Mouse (Mus musculus) olfactory bulb, adult 2 months (tissue): ENCODE measurements around the gene Sdk2. TPM values are rescaled to one million over a fixed set of nuclear protein-coding genes. Genes with fewer than 3 reads are reported as not detected.

Experiments
- H3K27ac ChIP-seq: fragments of 200-500 bp; 2 replicates; pipeline ENCODE4 v1.5.1; 2012; ENCODE audit warnings: low read depth, low read length; ENCODE audit not compliant: insufficient read depth
- H3K4me1 ChIP-seq: fragments of 200-500 bp; 2 replicates; pipeline ENCODE4 v1.6.1; 2012; ENCODE audit warnings: low read length; ENCODE audit not compliant: control insufficient read depth, insufficient read depth
- H3K4me3 ChIP-seq: fragments of 200-500 bp; 2 replicates; pipeline ENCODE4 v1.5.1; 2012; ENCODE audit warnings: mild to moderate bottlenecking, low read depth, low read length, moderate library complexity; ENCODE audit not compliant: insufficient read depth
- CTCF ChIP-seq: fragments of 200-500 bp; IDR thresholded peaks from 2 replicates; pipeline ENCODE4 v1.5.1; 2012; ENCODE audit warnings: low read depth, mild to moderate bottlenecking, low read length, moderate library complexity; ENCODE audit not compliant: insufficient read depth
- POLR2A ChIP-seq: fragments of 200-500 bp; IDR thresholded peaks from 2 replicates; pipeline ENCODE4 v1.6.1; 2012; ENCODE audit warnings: mild to moderate bottlenecking, low read depth, low read length, moderate library complexity; ENCODE audit not compliant: insufficient read depth
- WGBS: fragments of 180-500 bp; shearing (Covaris S2); methylation state at CpG from one replicate; pipeline ENCODE4 v1.1.7; 2018; 5-methylcytosine and 5-hydroxymethylcytosine counted together
- polyA plus RNA-seq: library from polyadenylated mRNA; stranded (reverse); fragments of >200 nt; gene quantifications from 2 replicates; pipeline ENCODE4 v1.2.4, GENCODE M21; 2012; ENCODE audit warnings: low replicate concordance; ENCODE audit not compliant: missing spikeins, insufficient read depth, insufficient read length

Sdk2 gene
- polyA plus RNA-seq, 1 experiment = not detected

DNA sequence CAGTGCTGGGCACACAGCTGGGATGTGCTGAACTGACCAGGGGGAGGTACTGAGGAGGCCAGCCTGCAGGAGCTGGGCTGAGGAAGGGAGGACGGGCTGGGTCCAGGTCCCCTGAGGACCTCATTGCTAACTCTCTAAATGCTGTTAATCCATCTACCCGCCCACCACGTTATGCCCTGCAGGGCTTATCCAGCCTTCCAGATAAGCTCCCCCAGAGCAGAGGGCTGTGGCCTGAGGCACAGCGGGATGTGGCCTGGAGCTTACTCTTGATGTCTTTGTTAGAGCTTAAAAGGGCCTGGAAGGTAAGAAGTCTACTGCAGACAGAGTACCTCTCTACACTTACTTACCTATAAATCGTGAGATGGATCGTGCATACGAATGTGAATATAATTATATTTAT, 168.2 kb downstream of the Sdk2 start:
- WGBS = 83% methylated on average over 7 of the region's 7 CpGs
- TF ChIP-seq CTCF = no peak
- TF ChIP-seq POLR2A = no peak
- Histone ChIP-seq H3K4me1 (peaks cover 9% of the 10 kb centered on the region; the same call in 1 of the 2 replicates), H3K27ac (no peak overlapping the region), H3K4me3 (no peak overlapping the region)

DNA sequence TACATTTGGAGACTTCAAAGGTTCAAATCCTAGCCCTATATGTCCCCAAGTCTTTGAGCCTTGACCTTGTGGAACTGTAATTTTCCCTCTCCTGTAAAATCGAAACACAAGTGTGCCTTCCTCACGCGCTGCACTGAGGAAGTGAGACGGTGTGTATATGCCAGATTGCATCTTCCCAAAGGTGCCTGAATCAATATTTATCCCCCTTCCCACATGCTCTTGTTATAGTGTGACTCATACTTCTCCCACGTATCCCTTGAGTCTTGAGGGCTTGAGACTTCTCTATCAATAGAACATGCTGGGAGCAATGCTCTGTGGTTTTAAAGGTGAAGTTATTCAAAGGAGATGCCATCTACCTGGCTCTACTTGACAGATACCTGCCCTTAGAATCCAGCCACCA, 170.8 kb downstream of the Sdk2 start:
- TF ChIP-seq CTCF = no peak
- TF ChIP-seq POLR2A = no peak
- WGBS = 48% methylated on average over 5 of the region's 5 CpGs
- Histone ChIP-seq H3K27ac (no peak overlapping the region), H3K4me1 (peaks cover 19% of the 10 kb centered on the region), H3K4me3 (no peak overlapping the region)

DNA sequence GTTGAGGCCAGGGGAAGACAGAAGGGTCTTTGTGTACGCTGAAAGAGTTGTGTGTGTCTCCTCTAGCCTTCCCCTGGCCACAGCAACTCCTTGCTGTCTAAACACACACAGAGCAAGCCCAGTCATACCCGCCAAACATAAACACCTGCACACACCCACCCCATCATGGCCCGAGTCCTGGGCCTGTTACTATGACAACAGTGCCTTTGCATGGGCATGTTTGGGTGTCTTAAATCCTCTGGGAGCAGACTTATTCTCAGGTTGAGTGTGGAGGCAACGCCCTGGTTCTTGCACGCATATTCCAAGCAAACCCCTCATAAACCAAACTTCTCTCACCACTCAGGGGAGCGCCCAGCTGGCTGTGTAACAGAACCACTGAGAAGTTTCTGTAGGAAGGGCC, 173.9 kb downstream of the Sdk2 start:
- TF ChIP-seq CTCF (no peak), POLR2A (no peak)
- Histone ChIP-seq H3K27ac (no peak overlapping the region), H3K4me1 (peaks cover 19% of the 10 kb centered on the region), H3K4me3 (no peak overlapping the region)
- WGBS = 59% methylated on average over 6 of the region's 6 CpGs

DNA sequence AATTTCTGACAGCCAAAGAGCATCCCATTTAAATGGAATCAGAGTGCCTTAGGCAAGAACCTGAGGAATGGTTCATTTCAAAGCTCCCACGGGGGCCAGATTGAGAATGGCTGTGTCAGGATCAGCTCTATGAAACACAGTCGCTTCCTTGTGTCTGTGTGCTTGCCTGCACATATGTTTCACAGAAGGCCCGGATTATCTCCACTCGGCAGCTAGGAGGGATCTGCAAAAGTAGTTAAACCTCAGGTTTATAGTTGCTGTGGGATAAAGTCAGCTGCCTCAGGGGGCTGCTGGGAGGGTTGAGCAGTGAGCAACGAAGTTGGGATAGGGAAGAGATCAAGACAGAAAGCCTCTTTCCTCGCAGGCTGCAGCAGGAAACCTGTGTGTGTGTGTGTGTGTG, 174.8 kb downstream of the Sdk2 start:
- no peak overlapping the region for H3K4me3 ChIP-seq
- whole genome bisulfite sequencing = 84% methylated on average over 6 of the region's 6 CpGs
- TF ChIP-seq POLR2A (no peak), CTCF (no peak)
- no peak overlapping the region for H3K27ac ChIP-seq
- peaks cover 19% of the 10 kb centered on the region for H3K4me1 ChIP-seq

DNA sequence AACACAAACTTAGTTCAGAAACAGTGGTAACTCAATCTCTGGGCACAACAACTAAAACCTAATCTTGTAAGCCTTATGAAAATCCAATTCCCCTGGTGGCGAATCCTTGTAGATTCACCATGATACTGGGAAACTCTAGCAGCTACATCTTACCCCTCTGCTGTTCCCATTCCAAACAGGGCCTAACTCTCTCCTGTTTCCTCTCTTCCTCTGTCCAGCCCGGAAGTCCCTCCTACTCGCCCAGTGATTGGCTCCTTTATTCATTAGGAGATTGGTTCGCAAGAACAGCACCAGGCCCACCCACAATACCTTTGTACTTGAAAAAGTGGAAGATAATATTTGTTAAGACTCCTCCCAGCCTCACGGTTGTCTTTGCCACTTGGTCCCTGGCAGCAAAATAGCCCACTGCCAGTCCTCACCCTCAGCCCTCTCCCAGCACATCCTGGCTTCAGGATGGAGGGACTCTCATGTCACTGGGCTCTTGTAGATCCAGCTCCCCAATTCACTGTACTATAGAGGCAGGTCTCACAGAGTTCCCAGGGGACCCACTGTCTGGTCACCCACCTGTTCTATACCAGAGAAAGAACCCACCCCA, 178.6 kb downstream of the Sdk2 start:
- WGBS = 88% methylated on average over 5 of the region's 5 CpGs
- no peak overlapping the region for H3K27ac ChIP-seq
- TF ChIP-seq POLR2A (no peak), CTCF (no peak)
- H3K4me3 ChIP-seq = no peak overlapping the region
- peaks cover 11% of the 10 kb centered on the region for H3K4me1 ChIP-seq

DNA sequence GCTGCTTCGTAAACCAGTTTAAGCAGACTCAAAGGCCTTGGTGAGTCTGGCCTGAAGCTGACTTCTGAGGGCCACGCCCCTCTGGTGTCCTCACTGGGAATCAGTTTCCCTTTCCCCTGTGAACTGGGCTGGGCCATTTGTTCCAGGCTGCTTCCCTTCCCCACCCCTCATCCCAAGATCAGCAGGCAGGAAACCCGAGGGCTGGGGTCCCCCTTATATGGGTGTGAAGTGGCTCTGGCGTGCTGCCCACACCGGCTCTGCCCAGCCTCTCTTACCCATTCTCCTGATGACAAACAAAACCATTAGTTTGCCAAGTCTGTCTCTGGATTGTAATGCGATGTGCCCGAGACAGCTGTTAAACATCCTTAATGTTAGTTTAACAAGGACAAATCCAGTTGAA, 180.5 kb downstream of the Sdk2 start:
- Histone ChIP-seq H3K4me1 (peaks cover 8% of the 10 kb centered on the region; the same call in 1 of the 2 replicates), H3K4me3 (no peak overlapping the region), H3K27ac (no peak overlapping the region)
- TF ChIP-seq CTCF (no peak), POLR2A (no peak)
- 70% methylated on average over 7 of the region's 7 CpGs for WGBS

DNA sequence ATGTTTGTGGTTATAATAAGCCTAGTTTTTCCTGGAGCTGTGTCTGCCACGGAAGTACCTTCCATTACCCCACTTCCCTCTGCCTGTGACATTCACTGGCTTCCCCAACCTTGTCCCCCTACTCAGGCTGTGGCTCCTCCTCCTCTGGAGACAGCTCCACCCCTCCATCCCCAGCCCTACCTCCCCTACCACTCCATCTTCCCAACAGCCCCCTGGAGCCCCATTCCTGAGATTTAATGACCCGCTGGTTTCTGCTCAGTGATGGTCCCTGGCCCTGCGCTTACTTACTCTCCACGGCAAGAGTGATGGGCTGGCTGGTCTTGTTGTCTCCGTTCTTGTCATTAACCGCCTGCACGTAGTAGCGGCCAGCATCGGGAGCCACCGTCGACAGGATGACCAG, 181.9 kb downstream of the Sdk2 start:
- Histone ChIP-seq H3K27ac (no peak overlapping the region), H3K4me3 (no peak overlapping the region), H3K4me1 (peaks cover 8% of the 10 kb centered on the region; the same call in 1 of the 2 replicates)
- no peak for TF ChIP-seq CTCF
- TF ChIP-seq POLR2A = no peak
- 84% methylated on average over 11 of the region's 11 CpGs for WGBS

DNA sequence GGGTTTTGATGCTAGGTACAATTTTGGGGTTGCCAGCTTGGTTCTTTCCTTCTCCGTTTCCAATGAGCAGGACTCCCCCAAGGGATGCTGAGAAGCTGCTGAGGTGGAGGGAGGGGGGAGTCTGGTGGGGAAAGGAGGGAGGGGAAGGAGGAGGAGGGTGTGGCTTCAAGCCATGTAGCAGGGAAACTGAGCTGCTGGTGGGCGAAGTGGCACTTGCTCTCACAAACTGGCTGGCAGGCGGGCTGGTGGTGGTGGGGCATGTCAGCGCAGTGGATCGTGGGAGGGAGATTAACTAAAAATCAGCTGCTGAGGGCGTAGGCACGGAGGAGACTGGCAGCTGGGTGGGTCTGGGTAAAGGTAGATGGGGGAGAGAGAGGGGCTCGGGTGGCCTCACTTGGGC, 183.8 kb downstream of the Sdk2 start:
- 29% methylated on average over 8 of the region's 8 CpGs for WGBS
- H3K4me1 ChIP-seq = peaks cover 8% of the 10 kb centered on the region; the same call in 1 of the 2 replicates
- TF ChIP-seq POLR2A = no peak
- TF ChIP-seq CTCF = no peak
- peak overlapping the region; percentile 2; the same call in 1 of the 2 replicates for H3K4me3 ChIP-seq
- no peak overlapping the region for H3K27ac ChIP-seq

DNA sequence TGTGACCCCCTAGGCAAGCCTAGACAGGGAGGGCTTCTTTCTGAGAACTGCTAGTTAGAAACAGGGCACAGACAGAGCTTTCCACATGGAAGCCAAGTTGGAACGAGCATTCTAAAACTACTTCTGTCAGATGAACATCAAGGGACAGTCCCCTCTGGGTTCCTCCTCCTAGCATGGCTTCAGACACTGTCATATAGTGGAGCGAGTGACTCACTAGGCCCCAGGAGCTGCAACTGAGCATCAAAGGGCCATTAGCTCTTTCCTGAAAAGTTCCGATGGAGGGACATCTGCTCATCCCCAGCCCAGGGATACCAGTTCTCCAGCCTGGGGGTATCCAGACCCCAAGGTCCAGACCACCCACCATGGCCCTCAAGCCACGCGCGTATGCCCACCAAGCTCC, 185.0 kb downstream of the Sdk2 start:
- TF ChIP-seq POLR2A = no peak
- no peak for TF ChIP-seq CTCF
- H3K4me3 ChIP-seq = no peak overlapping the region
- H3K27ac ChIP-seq = no peak overlapping the region
- WGBS = 85% methylated on average over 6 of the region's 6 CpGs
- H3K4me1 ChIP-seq = peaks cover 8% of the 10 kb centered on the region; the same call in 1 of the 2 replicates
